Mouse (Mus musculus) T-helper 17 cell (primary cell): ENCODE results near the gene Ccdc142.

ENCODE experiments used
- in situ Hi-C, 2 experiments: fragments of 300-600 bp; cut with MboI, MseI; formaldehyde crosslinking; loops; 1 replicate in 1 of 2; 2 replicates in 1 of 2; pipeline ENCODE4 v1.15.1; 2025; ENCODE audit warnings: high pct_unique_total_duplicates in 2 of 2

Ccdc142 gene

DNA sequence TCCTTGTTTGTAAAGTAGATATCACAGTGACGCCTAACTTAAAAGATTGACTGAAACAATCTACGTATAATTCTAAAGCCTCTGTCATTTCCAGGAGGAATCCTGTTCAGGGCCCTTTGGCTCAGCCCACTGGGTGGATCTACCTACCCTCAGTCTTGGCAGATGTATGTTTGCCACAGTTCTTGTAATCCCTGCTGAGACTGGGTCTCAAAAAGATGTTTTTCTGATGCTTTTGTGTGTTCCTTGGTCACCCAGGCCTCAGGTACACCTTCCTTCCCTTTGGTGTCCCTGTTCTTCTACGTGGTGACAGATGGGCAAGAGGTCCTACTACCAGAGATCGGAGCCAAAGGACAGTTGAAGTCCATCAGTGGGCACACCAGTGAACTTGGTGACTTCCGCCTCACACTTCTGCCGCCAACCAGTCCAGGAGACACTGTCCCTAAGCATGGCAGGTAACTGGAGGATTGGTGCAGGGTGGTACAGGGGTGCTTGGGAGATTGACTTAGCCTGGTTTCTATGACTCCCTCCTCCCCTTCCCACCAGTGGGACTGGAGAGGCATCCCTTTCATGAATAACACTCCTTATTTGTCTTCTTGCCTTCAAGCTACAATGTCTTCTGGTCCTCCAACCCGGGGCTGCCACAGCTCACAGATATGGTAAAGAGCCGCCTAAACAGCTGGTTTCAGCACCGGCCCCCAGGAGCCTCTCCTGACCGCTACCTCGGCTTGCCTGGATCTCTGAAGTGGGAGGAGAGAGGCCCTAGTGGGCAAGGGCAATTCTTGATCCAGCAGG is 15.2 kb downstream of the Ccdc142 start:
- in situ Hi-C loops: loop anchor here in 1 of 2 experiments (5.0 to 10.0 kb wide), 2 partner anchors 44 to 878 kb away; partner anchors contain the start of gene Tlx2

DNA sequence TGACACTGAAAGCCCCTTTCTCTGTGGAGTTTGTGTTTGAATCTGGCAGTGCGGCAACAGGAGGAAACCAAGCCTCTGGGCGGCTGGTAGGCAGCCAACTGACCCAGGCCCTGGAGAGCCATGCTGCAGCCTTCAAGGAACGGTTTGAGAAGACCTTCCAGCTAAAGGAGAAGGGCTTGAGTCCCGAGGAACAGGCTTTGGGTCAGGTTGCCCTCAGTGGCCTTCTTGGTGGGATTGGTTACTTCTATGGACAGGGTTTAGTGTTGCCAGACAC is 15.7 kb downstream of the Ccdc142 start:
- in situ Hi-C loops: loop anchor here in 1 of 2 experiments (5.0 to 10.0 kb wide), 2 partner anchors 45 to 878 kb away; partner anchors contain the start of gene Tlx2

DNA sequence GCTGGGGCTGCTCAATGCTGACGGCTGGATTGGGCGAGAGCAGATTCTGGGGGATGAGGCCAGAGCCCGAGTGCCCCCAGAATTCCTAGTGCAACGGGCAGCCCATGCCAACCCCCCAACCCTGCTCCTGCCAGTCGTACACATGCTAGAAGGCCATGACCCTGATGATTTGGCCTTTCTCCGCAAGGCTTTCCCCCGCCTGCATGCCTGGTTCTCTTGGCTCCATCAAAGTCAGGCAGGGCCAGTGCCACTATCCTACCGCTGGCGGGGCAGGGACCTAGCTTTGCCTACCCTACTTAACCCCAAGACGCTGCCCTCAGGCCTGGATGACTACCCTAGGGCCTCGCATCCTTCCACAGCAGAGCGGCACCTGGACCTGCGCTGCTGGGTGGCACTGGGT is 16.2 kb downstream of the Ccdc142 start:
- in situ Hi-C loops: loop anchor here in 1 of 2 experiments (5.0 to 10.0 kb wide), 2 partner anchors 45 to 877 kb away; partner anchors contain the start of gene Tlx2

DNA sequence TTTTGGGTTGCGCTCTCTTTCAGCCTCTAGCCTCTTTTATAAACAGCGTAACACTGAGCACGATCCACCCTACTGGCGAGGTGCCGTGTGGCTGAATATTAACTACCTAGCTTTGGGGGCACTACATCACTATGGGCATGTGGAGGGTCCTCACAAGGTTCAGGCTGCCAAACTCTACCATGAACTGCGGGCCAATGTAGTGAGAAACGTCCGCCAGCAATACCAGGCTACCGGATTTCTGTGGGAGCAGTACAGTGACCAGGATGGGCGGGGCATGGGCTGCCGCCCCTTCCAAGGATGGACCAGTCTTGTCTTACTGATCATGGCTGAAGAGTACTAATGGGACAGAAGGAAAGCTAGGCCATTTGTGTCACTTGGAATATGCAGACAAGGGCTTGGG is 17.0 kb downstream of the Ccdc142 start:
- in situ Hi-C loops: loop anchor here in 1 of 2 experiments (5.0 to 10.0 kb wide), 2 partner anchors 46 to 876 kb away; partner anchors contain the start of gene Tlx2

DNA sequence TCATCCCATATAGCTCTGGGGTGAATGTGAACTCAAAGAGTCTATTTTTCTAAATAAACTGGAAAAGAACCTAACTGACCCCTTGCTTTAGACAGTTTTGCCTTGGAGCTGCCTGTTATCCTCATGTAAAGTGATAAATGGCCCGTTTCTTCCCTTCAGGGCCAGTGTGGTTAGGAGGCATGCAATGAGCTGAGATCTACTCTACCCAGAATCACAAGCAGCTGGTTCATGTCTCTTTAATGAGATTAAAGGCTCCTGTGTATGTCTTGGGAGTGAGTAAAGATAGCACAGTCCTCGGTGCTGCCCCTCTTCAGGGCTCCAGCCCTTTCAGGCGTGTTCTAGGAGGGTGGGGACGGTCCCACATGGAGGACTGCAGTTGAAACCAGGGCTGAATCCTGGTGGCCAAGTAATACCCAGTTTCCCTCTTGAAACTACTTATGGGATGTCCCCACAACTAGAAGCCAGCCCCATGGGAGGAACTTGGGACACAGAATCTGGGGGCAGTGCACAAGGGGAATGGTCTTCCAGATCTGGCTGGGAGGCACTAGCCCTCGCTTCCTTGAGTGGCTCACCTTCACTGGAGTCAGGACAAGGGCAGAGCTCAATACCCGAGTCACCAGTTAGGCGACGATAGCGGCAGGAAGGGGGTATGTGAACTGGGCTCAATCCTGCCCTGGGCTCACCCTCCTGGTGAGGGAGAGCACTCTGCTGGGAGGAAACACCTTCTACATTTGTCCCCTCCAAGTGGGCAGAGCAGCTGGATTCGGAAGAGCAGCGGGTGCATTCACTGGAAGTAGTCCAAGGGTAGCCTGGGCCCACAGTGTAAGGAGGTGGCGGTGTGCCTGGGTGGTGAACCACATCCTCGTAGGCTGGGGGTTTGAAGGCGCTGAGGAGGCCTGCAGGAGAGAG is 17.7 kb downstream of the Ccdc142 start:
- in situ Hi-C loops: loop anchor here in 1 of 2 experiments (5.0 to 10.0 kb wide), 2 partner anchors 47 to 876 kb away; partner anchors contain the start of gene Tlx2

DNA sequence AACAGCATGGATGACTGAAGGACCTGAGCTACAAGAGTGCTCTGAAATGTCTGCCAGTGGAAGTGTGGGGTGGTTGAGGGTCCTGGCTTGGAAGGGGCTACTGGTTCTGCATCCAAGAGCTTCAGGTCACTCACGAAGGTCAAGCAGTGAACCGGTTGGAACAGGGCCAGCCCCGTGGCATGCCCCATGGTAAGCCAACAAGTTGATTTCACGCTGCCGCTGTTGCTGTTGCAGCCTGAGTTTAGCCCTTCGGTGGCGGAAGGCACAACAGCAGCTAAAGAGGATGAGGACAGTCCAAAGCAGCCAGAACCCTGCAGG is 18.3 kb downstream of the Ccdc142 start:
- in situ Hi-C loops: loop anchor here in 1 of 2 experiments (5.0 to 10.0 kb wide), 2 partner anchors 47 to 875 kb away; partner anchors contain the start of gene Tlx2

DNA sequence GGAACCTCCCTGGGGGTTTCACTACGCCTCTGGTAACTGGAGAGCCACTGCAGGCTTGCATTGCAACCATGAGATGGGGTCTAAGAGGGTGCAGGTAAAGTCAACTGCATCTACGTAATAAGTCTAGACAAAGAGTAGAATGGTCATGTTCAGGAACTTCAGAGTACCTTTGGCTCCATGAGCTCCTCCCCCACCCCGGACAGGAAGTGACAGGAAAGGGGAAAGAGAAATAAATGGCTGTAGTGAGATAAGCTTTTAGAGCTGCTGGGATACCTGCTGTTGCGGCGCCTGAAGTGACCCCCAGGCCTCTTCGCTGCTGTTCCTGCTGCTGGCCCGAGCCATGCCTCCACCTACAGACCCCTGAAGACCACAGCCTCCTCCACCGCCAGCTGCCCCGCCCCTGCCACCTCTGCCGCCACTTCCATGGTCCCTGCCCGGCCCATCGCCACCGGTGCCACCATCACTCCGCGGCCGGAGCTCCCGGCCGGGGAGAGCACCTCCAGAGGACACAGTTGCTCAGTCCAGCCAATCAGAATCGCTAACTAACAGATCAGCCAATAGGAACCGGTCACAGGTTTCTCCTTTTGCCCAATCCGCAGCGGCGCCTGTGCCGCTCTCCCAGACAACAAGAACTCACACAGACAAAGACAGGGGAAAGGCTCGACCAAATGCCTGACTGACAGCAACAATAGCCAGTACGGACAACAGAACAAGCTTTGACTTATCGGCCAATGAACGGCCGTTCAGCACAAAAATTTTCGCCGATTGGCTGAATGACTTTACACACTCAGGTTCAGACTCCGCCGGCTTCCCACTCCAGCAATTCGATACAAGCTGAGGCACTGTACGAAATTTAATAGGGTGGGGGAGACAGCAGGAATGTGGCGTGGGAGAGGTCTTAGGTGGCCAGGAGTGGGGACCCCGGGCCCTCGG is 19.8 kb downstream of the Ccdc142 start, which contains the start of gene Wbp1:
Wbp1 (minus strand) TSS at position 630 of the 933 bp plus-strand sequence.
- in situ Hi-C loops: no loop called here

DNA sequence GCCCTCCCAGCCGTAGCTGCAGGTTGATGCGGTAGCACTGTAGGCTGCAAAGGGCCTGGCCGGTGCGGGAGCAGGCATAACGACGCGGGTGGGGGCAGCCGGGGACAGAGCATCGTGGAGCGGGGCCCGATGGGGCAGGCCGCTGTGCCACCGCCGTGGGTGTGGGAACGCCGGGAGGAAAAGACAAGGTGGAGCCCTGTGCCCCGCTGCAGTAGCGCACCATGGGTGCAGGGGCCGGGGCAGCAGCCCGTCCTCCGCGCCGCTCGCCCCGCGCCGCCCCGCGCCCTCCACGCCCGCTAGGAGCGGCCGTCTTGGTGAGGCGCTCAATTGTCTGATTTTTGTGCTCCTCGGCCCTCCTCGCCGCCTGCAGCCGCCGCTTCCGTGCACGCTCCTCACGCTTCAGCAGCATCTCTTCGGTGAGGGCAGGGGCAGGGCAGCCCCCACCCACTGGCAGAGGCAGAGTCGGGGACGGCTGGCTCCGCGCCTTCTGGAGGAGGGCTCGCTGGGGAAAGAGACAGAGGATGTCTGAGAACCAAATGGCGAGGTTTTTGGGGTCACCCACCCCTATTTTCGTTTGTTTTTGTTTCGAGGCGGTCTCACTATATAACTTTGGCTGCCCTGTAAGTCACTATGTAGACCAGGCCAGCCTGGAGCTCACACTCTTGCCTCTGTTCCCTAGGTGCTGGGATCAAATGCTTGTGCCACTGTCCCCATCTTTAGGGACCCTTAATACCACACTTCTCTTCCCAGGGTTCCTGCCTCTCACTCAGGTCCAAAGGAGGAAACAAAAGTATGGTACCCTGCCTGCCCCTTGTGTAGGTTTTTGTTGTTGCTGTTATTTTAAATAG is 20.7 kb downstream of the Ccdc142 start:
- in situ Hi-C loops: no loop called here

DNA sequence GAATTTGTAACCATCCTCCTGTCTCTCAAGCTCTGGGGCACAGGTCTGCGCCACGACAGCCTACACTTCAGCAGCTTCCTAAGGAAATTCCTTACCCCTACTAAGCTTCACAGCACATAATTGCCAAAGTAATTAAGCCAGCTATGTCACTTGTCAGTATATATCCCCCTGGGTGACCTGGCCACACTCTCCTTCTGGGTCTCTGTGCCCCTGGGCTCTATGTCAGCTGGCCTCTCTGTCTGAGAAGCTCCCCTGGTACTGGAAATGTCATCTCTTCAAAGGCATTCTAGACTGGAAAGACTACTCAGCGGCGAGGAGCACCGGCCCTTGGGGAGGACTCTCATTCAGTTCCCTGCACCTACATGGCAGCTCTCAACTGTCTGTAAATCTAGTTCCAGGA is 21.6 kb downstream of the Ccdc142 start:
- in situ Hi-C loops: no loop called here

DNA sequence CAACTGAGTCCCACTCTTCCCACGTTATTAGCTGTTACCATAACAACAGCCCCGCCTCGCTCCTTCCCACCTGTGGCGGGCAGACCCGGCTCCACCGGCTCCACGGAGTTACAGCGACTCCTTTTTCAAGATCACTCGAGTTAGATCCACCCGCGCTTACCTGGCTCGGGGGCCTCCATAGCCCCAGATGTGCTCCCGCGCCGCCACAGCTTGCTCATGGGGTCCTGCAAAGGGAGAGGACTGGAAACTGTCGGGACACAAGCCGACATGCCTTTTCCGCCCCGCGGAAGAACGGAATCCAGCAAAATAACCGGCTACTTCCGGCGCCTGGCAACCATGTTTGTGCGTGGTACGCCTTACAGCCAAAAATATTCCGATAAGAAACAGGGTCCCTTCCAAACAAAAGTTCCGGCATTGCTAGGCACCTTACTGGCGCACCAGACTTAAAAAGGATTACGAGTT is 23.5 kb downstream of the Ccdc142 start:
- in situ Hi-C loops: no loop called here

DNA sequence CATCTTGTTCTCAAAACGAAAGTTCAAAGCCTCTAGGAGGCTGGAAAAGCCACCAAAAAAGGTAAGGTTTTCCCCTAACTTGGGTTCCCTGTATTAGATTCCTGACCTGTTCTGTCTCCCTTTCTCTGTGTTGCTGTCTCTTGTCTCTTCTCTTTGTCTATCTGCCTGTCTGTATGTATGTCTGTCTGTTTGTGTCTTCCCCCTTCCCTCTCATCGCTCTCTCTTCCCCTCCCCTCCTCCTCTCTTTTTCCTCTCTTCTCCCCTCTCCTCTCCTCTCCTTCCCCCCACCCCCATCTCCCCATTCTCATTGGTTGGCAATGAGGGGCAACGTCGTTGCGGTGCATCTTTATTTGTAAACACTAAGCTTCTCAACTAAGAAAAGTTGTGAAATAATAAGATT is 23.9 kb downstream of the Ccdc142 start, which contains the start of gene Ino80b:
Ino80b (minus strand) TSS at position 101 of the 400 bp plus-strand sequence.
- in situ Hi-C loops: no loop called here

DNA sequence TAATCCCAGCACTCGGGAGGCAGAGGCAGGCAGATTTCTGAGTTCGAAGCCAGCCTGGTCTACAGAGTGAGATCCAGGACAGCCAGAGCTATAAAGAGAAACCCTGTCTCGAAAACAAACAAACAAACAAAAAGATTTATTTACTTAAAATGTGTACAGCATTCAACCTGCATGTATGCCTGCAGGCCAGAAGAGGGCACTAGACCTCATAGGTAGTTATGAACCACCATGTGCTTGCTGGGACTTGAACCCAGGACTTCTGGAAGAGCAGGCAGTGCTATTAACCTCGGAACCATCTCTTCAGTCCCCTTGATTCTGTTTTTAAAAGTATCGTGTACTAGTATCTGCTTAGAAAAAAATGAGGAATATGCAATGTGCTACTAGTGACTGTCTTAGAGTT is 26.0 kb downstream of the Ccdc142 start:
- in situ Hi-C loops: no loop called here

DNA sequence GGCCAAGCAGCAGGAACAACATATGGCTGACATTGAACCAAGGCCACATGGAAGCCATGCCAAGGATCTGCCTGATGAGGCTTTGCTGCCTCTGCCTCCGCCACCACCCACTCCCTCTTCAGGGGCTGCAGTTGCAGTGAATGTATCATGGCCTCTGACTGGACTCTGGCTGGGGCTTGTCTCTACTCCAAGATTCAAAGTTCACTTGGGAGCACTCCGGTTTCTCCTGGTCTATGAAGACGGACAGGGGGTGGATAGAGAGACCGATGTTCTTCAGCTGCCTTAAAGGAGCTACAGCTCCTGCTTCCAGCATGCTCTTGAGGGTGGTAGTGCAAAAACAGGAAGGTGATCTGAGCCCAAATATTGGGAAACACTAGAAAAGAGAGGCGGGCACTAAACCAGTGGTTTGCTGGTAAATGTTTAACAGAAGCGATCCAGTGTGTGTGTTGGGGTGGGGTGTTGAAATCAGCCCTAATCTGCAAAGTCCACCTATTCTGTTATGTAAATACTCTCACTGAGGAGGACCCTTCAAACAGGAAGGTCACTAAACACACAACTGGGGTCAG is 30.2 kb downstream of the Ccdc142 start:
- in situ Hi-C loops: no loop called here

DNA sequence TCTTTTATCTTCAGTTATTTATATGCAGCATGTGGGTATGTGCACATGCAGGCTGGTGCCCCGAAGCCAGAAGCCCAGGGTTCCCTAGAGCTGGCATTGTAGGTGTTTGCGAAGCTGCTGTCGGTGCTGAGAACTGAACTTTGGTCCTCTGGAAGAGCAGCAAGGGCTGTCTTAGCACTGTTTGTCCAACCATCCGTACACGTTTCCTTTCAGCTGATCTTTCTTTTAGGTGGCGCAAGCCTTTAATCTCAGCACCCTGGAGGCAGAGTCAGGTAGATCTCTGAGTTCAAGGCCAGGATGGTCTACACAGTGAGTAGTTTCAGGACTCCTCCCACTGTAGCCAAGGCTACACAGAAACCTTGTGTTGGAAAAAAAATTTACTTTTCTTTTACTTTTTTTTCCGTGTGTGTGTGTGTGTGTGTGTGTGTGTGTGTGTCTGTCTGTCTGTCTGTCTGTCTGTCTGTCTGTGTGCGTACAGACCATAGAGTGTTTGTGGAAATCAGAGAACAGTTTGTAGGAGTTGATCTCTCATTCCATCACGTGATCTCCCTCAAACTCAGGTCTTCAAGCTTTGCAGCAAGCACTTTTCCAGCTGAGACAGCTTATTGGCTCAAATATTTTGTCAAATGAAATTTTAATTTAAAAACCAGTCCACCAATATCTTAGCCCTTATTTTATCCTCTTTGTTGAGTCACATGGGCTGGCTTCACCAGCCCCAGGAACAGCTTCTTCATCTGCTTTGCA is 30.9 kb downstream of the Ccdc142 start:
- in situ Hi-C loops: no loop called here

DNA sequence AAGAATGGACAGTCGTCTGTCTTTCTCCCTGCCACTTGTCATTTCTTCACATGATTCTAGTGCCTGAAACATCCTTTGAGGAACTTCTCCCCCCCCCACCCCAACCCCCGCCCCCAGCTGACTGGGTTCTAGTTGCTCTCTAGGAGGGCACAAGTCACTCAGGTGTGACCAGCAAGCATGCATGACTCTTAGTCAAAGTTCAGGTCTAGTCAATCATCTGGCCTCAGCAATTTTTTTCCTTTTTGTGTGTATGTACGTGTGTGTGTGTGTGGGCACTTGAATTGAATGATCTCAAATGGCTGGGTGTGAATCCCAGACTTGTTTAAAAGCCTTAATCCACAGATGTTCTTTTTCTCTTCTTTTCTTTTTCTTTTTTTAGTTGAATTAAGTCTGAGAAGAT is 32.8 kb downstream of the Ccdc142 start:
- in situ Hi-C loops: no loop called here

DNA sequence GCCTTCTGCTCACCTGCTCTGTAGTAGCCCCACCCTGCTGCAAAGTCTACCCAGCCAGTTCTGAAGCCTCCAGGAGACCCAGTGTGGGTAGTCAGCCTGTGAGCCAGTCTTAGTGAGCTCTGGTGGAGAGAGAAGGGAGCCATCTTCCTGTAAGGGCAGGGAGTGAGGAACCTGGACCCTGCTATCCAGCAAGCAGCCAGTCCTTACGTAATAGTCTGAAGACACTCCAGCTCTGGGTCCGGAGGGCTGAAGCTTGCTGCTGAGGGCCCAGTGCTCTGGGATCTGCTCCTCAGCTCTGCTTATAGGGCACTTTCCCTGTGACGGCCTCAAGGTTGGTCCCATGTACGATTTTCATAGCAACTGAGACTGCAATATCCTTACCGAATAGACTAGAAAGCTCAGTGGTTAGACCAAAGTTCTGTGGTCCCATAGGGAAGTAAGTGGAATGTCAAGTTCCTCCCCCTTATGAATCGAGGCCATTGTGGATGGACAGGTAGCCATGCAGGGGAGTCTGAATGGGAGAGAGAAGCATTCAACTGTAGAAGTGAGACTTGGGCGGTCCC is 33.6 kb downstream of the Ccdc142 start, which contains the start of gene Rtkn:
Rtkn (plus strand) TSS at position 513 of the 563 bp plus-strand sequence.
- in situ Hi-C loops: no loop called here

DNA sequence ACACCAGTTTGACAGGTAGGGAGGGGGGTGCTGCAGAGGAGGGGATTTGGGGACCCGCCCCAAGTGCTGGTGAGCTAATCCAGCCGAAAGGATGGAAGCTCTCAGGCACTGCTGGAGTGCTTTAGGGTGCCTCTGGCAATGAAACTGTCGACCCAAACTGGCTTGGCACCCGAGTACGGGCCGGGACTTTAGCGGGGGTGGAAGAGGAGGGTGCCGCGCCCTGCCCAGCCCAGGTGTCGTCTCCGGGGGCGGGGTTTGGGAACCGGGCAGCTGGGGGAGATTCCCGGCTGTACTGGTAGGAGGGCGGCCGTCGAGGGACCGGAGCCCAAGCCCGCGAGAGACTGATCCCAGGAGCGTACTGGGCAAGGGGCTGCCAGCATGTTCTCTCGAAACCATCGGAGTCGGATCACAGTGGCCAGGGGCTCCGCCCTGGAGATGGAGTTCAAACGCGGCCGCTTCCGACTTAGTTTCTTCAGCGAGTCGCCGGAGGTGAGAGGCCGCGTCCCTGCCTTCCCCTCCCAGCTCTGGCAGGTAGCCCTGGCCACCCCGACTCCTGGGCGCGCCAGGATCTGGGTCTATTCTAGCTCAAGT is 34.3 kb downstream of the Ccdc142 start:
- in situ Hi-C loops: no loop called here

DNA sequence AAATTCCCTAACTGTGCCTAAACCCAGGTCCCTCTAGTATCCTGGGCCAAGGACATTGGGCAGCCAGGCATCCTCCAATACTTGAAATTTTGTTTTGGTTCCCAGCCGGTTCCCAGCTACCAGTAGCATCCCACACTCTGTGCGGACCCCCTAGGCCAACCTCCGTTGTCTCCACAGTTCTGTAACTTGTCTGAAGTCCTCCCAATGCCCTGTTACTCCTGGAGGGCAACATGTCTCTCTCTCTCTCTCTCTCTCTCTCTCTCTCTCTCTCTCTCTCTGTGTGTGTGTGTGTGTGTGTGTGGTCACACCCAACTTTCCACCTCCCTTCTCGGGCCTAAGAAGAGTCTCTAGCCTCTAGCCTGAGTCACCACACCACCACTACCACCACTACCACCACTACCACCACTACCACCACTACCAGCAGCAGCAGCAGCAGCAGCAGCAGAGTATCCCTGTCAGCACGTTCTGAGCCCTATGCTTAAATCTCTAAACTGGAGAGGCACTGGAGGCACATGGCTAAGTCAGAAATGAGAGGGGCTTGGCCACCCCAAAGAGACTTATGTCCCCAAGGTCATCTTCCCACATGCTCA is 35.0 kb downstream of the Ccdc142 start:
- in situ Hi-C loops: no loop called here
